Mouse (Mus musculus): ENCODE data around the gene Camk2d. TPM values are rescaled to one million over a fixed set of nuclear protein-coding genes. Genes with fewer than 3 reads are reported as not detected.

Gene Camk2d
- polyA plus RNA-seq, 1 experiment, result 43.4 TPM

DNA sequence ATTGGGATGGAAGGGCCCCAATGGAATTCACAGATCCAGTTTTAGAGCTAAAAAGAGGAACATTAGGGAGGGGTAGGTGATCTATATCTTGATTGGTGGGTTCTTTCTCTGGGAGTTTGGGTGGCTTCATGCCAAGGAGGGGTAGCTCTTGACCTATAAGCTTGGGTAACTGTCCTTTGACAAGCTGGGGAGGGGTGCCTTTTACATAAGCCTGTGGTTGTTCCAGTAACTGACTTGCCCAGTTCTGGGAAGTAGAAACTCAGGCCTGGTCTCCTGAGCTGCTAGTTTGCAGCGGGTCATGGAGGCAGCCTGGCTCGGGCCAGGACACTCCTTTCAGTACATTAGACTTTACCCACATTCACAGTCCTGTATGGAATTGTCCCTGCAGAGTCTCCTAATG is 26.4 kb downstream of the Camk2d start:
- Histone ChIP-seq H3K4me3 (ENCODE audit: extremely low read depth, insufficient read depth, insufficient read length) (no peak overlapping the region), H3K36me3 (ENCODE audit: control insufficient read depth, insufficient read depth, low read length) (0 out of 2 replicates have a peak, but pooled peaks cover under 1% of the 10 kb centered on the region), H3K27ac (ENCODE audit: insufficient read depth, low read length) (0 out of 2 replicates have a peak overlapping the region, but pooled peaks have one; percentile 24), H3K27me3 (ENCODE audit: control insufficient read depth, insufficient read depth, low read length) (no peaks in the 10 kb centered on the region), H3K4me1 (ENCODE audit: control insufficient read depth, insufficient read depth, insufficient read length) (peaks cover 6% of the 10 kb centered on the region; the same call in 1 of the 2 replicates)
- WGBS, result 88% methylated on average over 2 of the region's 2 CpGs
- DNase-seq (ENCODE audit: low read depth in 1 of 2, low spot score in 2 of 2), result no peak
- no peak for TF ChIP-seq CTCF (IDR thresholded peaks at IDR 0.05; ENCODE audit: extremely low read depth, insufficient read depth, insufficient read length, insufficient replicate concordance)
- no peak for TF ChIP-seq POLR2A (IDR thresholded peaks at IDR 0.05; ENCODE audit: low read depth, low read length)

DNA sequence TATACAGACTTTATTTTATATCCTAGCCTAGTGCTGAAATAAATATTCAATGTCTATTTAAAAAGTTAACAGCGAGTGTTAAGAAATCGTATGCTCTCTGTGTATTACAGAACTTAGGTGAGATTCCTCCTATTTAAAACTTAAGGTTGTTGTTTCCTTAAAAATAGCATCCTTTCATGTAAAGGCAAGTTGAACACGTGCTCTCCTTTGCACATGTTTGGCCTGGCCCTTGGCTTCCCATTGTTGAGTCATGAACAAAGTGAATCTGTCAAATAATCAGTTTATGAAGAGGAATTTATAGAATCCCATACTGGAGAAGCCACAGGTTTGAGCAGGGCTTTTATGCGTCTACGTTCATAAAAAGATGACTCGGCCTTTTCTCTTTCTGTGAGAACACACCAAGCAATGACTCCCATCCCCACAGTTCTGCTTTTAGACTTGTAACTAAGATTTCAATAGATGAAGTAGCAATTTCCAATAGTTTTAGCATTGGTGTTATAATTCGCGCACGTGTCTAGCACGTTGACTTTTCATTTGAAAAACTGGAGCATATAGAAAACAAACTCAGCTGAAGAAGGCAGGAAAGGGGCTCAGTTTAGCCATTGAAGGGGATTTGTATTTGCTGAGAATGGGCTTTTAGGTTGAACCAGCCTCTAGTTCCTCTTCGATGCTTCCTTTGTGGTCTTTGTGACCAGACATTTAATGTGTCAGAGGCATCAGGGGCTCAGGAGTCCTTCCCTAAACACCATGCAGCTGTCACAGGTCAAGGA is 29.1 kb downstream of the Camk2d start:
- Histone ChIP-seq H3K4me3 (ENCODE audit: extremely low read depth, insufficient read depth, insufficient read length) (no peak overlapping the region), H3K27me3 (ENCODE audit: control insufficient read depth, insufficient read depth, low read length) (no peaks in the 10 kb centered on the region), H3K4me1 (ENCODE audit: control insufficient read depth, insufficient read depth, insufficient read length) (peaks cover 10% of the 10 kb centered on the region; the same call in 1 of the 2 replicates), H3K27ac (ENCODE audit: insufficient read depth, low read length) (peak overlapping the region; percentile 66), H3K36me3 (ENCODE audit: control insufficient read depth, insufficient read depth, low read length) (no peaks in the 10 kb centered on the region)
- no peak for DNase-seq (ENCODE audit: low read depth in 1 of 2, low spot score in 2 of 2)
- no peak for TF ChIP-seq POLR2A (IDR thresholded peaks at IDR 0.05; ENCODE audit: low read depth, low read length)
- TF ChIP-seq CTCF (IDR thresholded peaks at IDR 0.05; ENCODE audit: extremely low read depth, insufficient read depth, insufficient read length, insufficient replicate concordance), result no peak
- WGBS, result 36% methylated on average over 11 of the region's 11 CpGs

DNA sequence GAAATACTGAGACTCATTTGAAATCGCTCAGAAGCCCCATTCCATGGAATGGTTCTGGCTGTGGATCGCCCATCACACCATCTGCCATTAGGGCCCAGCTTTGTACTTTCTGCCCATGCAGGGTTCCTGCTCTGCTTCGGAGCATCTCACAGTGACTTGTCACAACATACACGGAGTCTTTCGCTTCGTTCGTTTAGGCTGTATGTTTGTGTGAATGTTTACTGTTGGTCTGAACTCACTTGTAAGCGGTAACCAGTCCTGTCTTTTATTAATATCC is 29.6 kb downstream of the Camk2d start:
- H3K4me1 ChIP-seq (ENCODE audit: control insufficient read depth, insufficient read depth, insufficient read length), result peaks cover 11% of the 10 kb centered on the region; the same call in 1 of the 2 replicates
- WGBS, result 67% methylated on average over 8 of the region's 8 CpGs
- no peaks in the 10 kb centered on the region for H3K27me3 ChIP-seq (ENCODE audit: control insufficient read depth, insufficient read depth, low read length)
- no peak for TF ChIP-seq POLR2A (IDR thresholded peaks at IDR 0.05; ENCODE audit: low read depth, low read length)
- TF ChIP-seq CTCF (IDR thresholded peaks at IDR 0.05; ENCODE audit: extremely low read depth, insufficient read depth, insufficient read length, insufficient replicate concordance), result no peak
- no peak for DNase-seq (ENCODE audit: low read depth in 1 of 2, low spot score in 2 of 2)
- no peaks in the 10 kb centered on the region for H3K36me3 ChIP-seq (ENCODE audit: control insufficient read depth, insufficient read depth, low read length)
- H3K27ac ChIP-seq (ENCODE audit: insufficient read depth, low read length), result peak overlapping the region; percentile 66
- H3K4me3 ChIP-seq (ENCODE audit: extremely low read depth, insufficient read depth, insufficient read length), result no peak overlapping the region

DNA sequence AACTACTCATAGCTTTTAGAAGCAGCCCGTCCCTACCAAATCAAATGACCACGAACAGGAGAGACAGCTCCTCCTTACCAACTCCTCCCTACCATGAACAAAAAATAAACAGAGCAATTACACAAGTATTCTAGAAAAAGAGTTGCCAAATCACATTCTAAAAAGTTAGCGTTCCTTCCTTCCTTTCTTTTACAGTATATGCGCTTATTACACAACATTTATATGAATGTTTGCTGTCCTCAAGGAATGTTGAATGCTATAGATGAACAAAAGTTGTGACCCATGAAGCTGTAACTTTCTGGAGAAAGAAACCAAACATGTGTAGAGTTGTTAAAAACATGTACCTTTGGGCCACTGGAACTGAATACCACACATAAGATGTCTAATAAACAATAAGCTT is 31.9 kb downstream of the Camk2d start:
- H3K27me3 ChIP-seq (ENCODE audit: control insufficient read depth, insufficient read depth, low read length), result no peaks in the 10 kb centered on the region
- no peak for DNase-seq (ENCODE audit: low read depth in 1 of 2, low spot score in 2 of 2)
- TF ChIP-seq POLR2A (IDR thresholded peaks at IDR 0.05; ENCODE audit: low read depth, low read length), result no peak
- TF ChIP-seq CTCF (IDR thresholded peaks at IDR 0.05; ENCODE audit: extremely low read depth, insufficient read depth, insufficient read length, insufficient replicate concordance), result no peak
- peaks cover 11% of the 10 kb centered on the region; the same call in 1 of the 2 replicates for H3K4me1 ChIP-seq (ENCODE audit: control insufficient read depth, insufficient read depth, insufficient read length)
- 82% methylated on average over 4 of the region's 4 CpGs for WGBS
- H3K4me3 ChIP-seq (ENCODE audit: extremely low read depth, insufficient read depth, insufficient read length), result no peak overlapping the region
- no peaks in the 10 kb centered on the region for H3K36me3 ChIP-seq (ENCODE audit: control insufficient read depth, insufficient read depth, low read length)
- H3K27ac ChIP-seq (ENCODE audit: insufficient read depth, low read length), result no peak overlapping the region

DNA sequence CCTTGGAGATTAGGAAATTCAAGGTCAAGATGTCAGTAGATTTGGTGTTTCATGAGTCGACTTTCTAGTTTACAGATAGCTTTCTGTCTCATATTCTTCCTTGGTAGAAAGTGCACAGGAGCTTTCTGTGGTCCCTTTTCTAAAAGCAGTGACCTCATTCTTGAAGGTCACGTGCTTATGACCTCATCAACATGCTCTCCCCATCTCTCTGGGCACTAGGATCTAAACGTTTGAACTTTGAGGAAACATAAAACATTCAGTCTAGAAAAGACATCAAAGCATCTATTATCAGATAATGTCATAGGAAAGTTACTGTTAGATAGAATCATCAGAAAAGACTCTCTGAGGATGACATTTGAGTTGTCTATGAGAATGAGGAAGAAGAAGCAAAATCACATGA is 32.3 kb downstream of the Camk2d start:
- no peak overlapping the region for H3K4me3 ChIP-seq (ENCODE audit: extremely low read depth, insufficient read depth, insufficient read length)
- no peak for TF ChIP-seq POLR2A (IDR thresholded peaks at IDR 0.05; ENCODE audit: low read depth, low read length)

DNA sequence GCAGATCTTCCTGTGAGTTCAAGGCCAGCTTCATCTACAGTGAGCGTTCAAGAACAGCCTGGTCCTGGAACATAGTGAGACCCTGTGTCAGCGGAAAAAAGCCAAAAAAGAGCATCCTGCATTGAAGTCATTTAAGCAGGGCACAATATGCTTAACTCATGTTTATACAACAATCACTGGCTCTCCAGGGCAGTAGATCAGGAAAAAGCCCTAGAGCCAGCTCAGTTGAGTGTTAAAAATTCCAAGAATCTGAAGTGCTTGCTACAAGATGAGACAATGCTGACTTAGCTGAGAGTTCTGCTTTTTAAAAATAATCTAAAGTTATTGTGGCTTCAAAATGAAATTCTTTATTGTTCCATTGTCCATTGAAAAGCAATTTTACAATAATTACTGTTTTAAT is 32.9 kb downstream of the Camk2d start:
- H3K4me1 ChIP-seq (ENCODE audit: control insufficient read depth, insufficient read depth, insufficient read length), result peaks cover 11% of the 10 kb centered on the region; the same call in 1 of the 2 replicates
- no peaks in the 10 kb centered on the region for H3K27me3 ChIP-seq (ENCODE audit: control insufficient read depth, insufficient read depth, low read length)
- no peak overlapping the region for H3K4me3 ChIP-seq (ENCODE audit: extremely low read depth, insufficient read depth, insufficient read length)
- no peak for DNase-seq (ENCODE audit: low read depth in 1 of 2, low spot score in 2 of 2)
- 0 out of 2 replicates have a peak overlapping the region, but pooled peaks have one; percentile 0 for H3K27ac ChIP-seq (ENCODE audit: insufficient read depth, low read length)
- 84% methylated on average over 2 of the region's 2 CpGs for WGBS
- H3K36me3 ChIP-seq (ENCODE audit: control insufficient read depth, insufficient read depth, low read length), result no peaks in the 10 kb centered on the region
- TF ChIP-seq POLR2A (IDR thresholded peaks at IDR 0.05; ENCODE audit: low read depth, low read length) (no peak), CTCF (IDR thresholded peaks at IDR 0.05; ENCODE audit: extremely low read depth, insufficient read depth, insufficient read length, insufficient replicate concordance) (no peak)

More for the DNA sequence above, 32.3 kb downstream of the Camk2d start:
- H3K27me3 ChIP-seq (ENCODE audit: control insufficient read depth, insufficient read depth, low read length), result no peaks in the 10 kb centered on the region
- H3K27ac ChIP-seq (ENCODE audit: insufficient read depth, low read length), result no peak overlapping the region
- no peak for DNase-seq (ENCODE audit: low read depth in 1 of 2, low spot score in 2 of 2)
- WGBS, result 46% methylated on average over 3 of the region's 3 CpGs
- H3K36me3 ChIP-seq (ENCODE audit: control insufficient read depth, insufficient read depth, low read length), result no peaks in the 10 kb centered on the region
- H3K4me1 ChIP-seq (ENCODE audit: control insufficient read depth, insufficient read depth, insufficient read length), result peaks cover 11% of the 10 kb centered on the region; the same call in 1 of the 2 replicates

Measured in spleen, adult 2 months (tissue).